Mouse (Mus musculus): ENCODE data around the gene A1cf. TPM values are rescaled to one million over a fixed set of nuclear protein-coding genes. Genes with fewer than 3 reads are reported as not detected.

A1cf gene
- total and polyA plus RNA-seq, 3 experiments: not detected

DNA sequence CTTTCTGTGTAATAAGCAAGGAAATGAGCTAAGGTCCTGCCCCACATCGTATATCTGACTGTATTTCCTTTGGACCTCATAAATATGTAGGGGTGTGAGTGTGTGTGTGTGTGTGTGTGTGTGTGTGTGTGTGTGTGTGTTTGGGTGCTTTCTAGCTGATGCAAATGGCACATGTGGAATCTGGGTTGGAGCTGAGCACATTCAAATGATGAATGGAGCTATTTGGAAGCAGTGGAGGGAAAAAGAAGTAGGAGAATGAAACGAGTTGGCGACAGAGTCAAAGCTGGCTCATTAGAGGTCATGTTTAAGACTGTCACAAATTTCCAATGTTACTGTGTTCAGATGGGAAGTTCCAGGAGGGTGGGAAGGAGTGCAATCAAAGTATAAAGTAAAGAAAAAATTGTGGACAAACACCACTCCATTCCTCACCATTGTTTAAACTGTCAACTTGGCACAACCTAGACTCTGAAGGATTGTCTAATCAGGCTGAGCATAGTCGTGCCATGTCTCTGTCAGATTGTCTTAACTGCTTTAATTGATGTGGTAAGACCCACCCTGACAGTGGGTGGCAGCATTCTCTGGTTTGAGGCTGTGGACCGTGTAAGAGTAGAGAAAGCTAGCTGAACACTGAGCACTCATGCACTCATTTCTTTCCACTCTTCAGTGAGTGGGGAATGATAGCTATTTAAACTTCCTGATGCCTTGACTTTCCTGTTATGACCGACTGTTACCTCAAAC lies 5.9 kb upstream of the A1cf start:
- Histone ChIP-seq H3K27ac (ENCODE audit: insufficient read depth, low read depth) (no peak overlapping the region), H3K27me3 (replicated peaks) (no peaks in the 10 kb centered on the region), H3K9ac (ENCODE audit: insufficient read depth, low read depth) (no peak overlapping the region), H3K4me2 (ENCODE audit: insufficient read depth, low read depth, poor library complexity, severe bottlenecking) (no peak overlapping the region), H3K79me2 (replicated peaks; ENCODE audit: control insufficient read depth, extremely low read depth, insufficient read depth, poor library complexity, severe bottlenecking) (no peaks in the 10 kb centered on the region), H3K4me1 (ENCODE audit: control insufficient read depth in 1 of 2, insufficient read depth in 2 of 2) (no peaks in the 10 kb centered on the region), H3K36me3 (replicated peaks in 1 of 2; ENCODE audit: control insufficient read depth in 1 of 2, insufficient read depth in 1 of 2, low read length in 1 of 2) (no peaks in the 10 kb centered on the region), H3K9me3 (replicated peaks; ENCODE audit: low read length) (no peaks in the 10 kb centered on the region), H3K4me3 (replicated peaks in 1 of 3; ENCODE audit: low read depth in 2 of 3, low read length in 2 of 3, poor library complexity in 1 of 3) (no peak overlapping the region)
- peak; percentile 2 for DNase-seq (ENCODE audit: extremely low read depth)
- no peak for TF ChIP-seq MAFK (IDR thresholded peaks at IDR 0.05; ENCODE audit: insufficient replicate concordance, low read length)
- no peak for TF ChIP-seq RAD21 (IDR thresholded peaks at IDR 0.05; ENCODE audit: low read depth, low read length)
- no peak for TF ChIP-seq MYC (IDR thresholded peaks at IDR 0.05; ENCODE audit: low read depth, low read length)
- peak in 1 of 2 experiments; percentile 6; a peak in 1 of 4 replicates for TF ChIP-seq CTCF (conservative IDR thresholded peaks at IDR 0.05 in 1 of 2, IDR thresholded peaks at IDR 0.05 in 1 of 2; ENCODE audit: low read depth in 2 of 2, low read length in 2 of 2)
- in situ Hi-C loops (cut with MboI; ENCODE audit: low pct_ligation_motif_present, low pct_unique_long_range_greater_than_20kb, low sequenced_read_pairs): no loop called here
- dilution Hi-C loops (cut with MboI; ENCODE audit: extremely low pct_ligation_motif_present, extremely low pct_unique_long_range_greater_than_20kb, low sequenced_read_pairs): no loop called here

DNA sequence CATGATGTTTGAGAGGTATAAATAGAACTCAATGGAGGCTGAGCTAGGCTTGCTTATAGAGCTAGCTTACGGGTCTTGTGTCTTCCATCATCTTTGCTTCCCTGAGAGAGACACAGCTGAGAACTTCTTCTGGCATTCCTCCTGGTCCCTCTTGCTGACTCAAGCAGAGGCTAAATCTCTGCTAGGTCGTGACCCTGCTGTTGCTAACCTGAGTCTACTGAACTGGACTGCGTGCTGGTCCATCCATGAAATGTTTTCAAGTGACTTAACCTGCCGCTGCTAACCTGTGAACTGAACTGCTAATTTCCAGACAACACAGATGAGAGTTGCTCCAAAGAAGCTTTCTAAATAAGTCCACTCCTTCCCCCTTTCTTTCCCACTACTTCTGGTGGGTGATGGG lies 3.1 kb upstream of the A1cf start:
- H3K27me3 ChIP-seq (replicated peaks): no peaks in the 10 kb centered on the region
- H3K4me2 ChIP-seq (ENCODE audit: insufficient read depth, low read depth, poor library complexity, severe bottlenecking): no peak overlapping the region
- no peaks in the 10 kb centered on the region for H3K79me2 ChIP-seq (replicated peaks; ENCODE audit: control insufficient read depth, extremely low read depth, insufficient read depth, poor library complexity, severe bottlenecking)
- H3K9ac ChIP-seq (ENCODE audit: insufficient read depth, low read depth): no peak overlapping the region
- dilution Hi-C loops (cut with MboI; ENCODE audit: extremely low pct_ligation_motif_present, extremely low pct_unique_long_range_greater_than_20kb, low sequenced_read_pairs) (no loop called here), in situ Hi-C loops (cut with MboI; ENCODE audit: low pct_ligation_motif_present, low pct_unique_long_range_greater_than_20kb, low sequenced_read_pairs) (no loop called here)
- no peak overlapping the region for H3K27ac ChIP-seq (ENCODE audit: insufficient read depth, low read depth)
- no peaks in the 10 kb centered on the region for H3K36me3 ChIP-seq (replicated peaks in 1 of 2; ENCODE audit: control insufficient read depth in 1 of 2, insufficient read depth in 1 of 2, low read length in 1 of 2)
- no peaks in the 10 kb centered on the region for H3K9me3 ChIP-seq (replicated peaks; ENCODE audit: low read length)
- TF ChIP-seq EP300 (IDR thresholded peaks at IDR 0.05; ENCODE audit: low read length) (no peak), MYC (IDR thresholded peaks at IDR 0.05; ENCODE audit: low read depth, low read length) (no peak), SMC3 (IDR thresholded peaks at IDR 0.05; ENCODE audit: low read depth, low read length) (no peak), USF1 (IDR thresholded peaks at IDR 0.05; ENCODE audit: low read depth, low read length) (no peak), TCF12 (IDR thresholded peaks at IDR 0.05; ENCODE audit: low read depth, low read length) (no peak), RAD21 (IDR thresholded peaks at IDR 0.05; ENCODE audit: low read depth, low read length) (no peak), TBP (conservative IDR thresholded peaks at IDR 0.05; ENCODE audit: low read depth, low read length) (no peak), ZMIZ1 (IDR thresholded peaks at IDR 0.05; ENCODE audit: low read depth, low read length) (no peak), ZNF384 (IDR thresholded peaks at IDR 0.05; ENCODE audit: low read depth, low read length) (no peak), BHLHE40 (IDR thresholded peaks at IDR 0.05; ENCODE audit: low read depth, low read length) (no peak), MAZ (IDR thresholded peaks at IDR 0.05; ENCODE audit: low read depth, low read length) (no peak), MXI1 (IDR thresholded peaks at IDR 0.05; ENCODE audit: low read depth, low read length) (no peak), CHD2 (IDR thresholded peaks at IDR 0.05; ENCODE audit: low read length) (no peak)
- H3K4me1 ChIP-seq (ENCODE audit: control insufficient read depth in 1 of 2, insufficient read depth in 2 of 2): no peaks in the 10 kb centered on the region
- DNase-seq (ENCODE audit: extremely low read depth): no peak
- H3K4me3 ChIP-seq (replicated peaks in 1 of 3; ENCODE audit: low read depth in 2 of 3, low read length in 2 of 3, poor library complexity in 1 of 3): no peak overlapping the region

All from CH12.LX (cell line).